Mouse (Mus musculus) heart, adult 8-10 months (tissue): ENCODE measurements around the gene 4933427I04Rik. TPM values are rescaled to one million over a fixed set of nuclear protein-coding genes. Genes with fewer than 3 reads are reported as not detected.

Experiments
- DNase-seq: peaks from one replicate; pipeline ENCODE4 v3.0.0; 2022; ENCODE audit warnings: low spot score
- total RNA-seq, 4 experiments: library from RNA; stranded (reverse); gene quantifications; 2 replicates each; pipeline ENCODE4 v1.2.4; 2022

Gene 4933427I04Rik
- total RNA-seq: not detected

GRCm38 (mm10) chr4:123859379-123859778 lies at the start of gene 4933427I04Rik:
4933427I04Rik (plus strand) TSS chr4:123859679.
- DNase-seq: no peak

GRCm38 (mm10) chr4:123810475-123811295 lies 48.8 kb upstream of the 4933427I04Rik start:
- DNase-seq: no peak

GRCm38 (mm10) chr4:123812525-123812924 lies 47.0 kb upstream of the 4933427I04Rik start:
- DNase-seq: no peak

GRCm38 (mm10) chr4:123814030-123814501 lies 45.4 kb upstream of the 4933427I04Rik start:
- no peak for DNase-seq

GRCm38 (mm10) chr4:123819093-123819610 lies 40.3 kb upstream of the 4933427I04Rik start:
- no peak for DNase-seq

- no peak for DNase-seq
Measured at GRCm38 (mm10) chr4:123842126-123842525, 17.4 kb upstream of the 4933427I04Rik start.

- no peak for DNase-seq
Measured at GRCm38 (mm10) chr4:123856888-123857287, 2.6 kb upstream of the 4933427I04Rik start.

GRCm38 (mm10) chr4:123858090-123858489 lies 1.4 kb upstream of the 4933427I04Rik start:
- DNase-seq: no peak

- DNase-seq: no peak
Measured at GRCm38 (mm10) chr4:123859803-123860202, 324 bp downstream of the 4933427I04Rik start.

GRCm38 (mm10) chr4:123860621-123861020 lies 1.1 kb downstream of the 4933427I04Rik start:
- DNase-seq: no peak

- no peak for DNase-seq
Measured at GRCm38 (mm10) chr4:123893726-123894125, 34.2 kb downstream of the 4933427I04Rik start.

- no peak for DNase-seq
Measured at GRCm38 (mm10) chr4:123894295-123894694, 34.8 kb downstream of the 4933427I04Rik start.

GRCm38 (mm10) chr4:123898696-123899095 lies 39.2 kb downstream of the 4933427I04Rik start:
- DNase-seq: peak; percentile 28

GRCm38 (mm10) chr4:123903432-123903831 lies 44.0 kb downstream of the 4933427I04Rik start:
- DNase-seq: no peak

GRCm38 (mm10) chr4:123904333-123905125 lies 45.0 kb downstream of the 4933427I04Rik start, which contains the start of gene Mycbp:
Mycbp (plus strand) TSS chr4:123904832.
- DNase-seq: peak; percentile 99

GRCm38 (mm10) chr4:123905126-123905668 lies 45.7 kb downstream of the 4933427I04Rik start:
- no peak for DNase-seq

GRCm38 (mm10) chr4:123911503-123911902 lies 52.0 kb downstream of the 4933427I04Rik start:
- DNase-seq: no peak

GRCm38 (mm10) chr4:123912431-123912830 lies 53.0 kb downstream of the 4933427I04Rik start:
- peak; percentile 35 for DNase-seq
